Mouse (Mus musculus): ENCODE results near the gene Nop9. TPM values are rescaled to one million over a fixed set of nuclear protein-coding genes. Genes with fewer than 3 reads are reported as not detected.

Gene Nop9
- total and polyA plus RNA-seq, 3 experiments: 38.5 to 92.1 (median 89.1) TPM

DNA sequence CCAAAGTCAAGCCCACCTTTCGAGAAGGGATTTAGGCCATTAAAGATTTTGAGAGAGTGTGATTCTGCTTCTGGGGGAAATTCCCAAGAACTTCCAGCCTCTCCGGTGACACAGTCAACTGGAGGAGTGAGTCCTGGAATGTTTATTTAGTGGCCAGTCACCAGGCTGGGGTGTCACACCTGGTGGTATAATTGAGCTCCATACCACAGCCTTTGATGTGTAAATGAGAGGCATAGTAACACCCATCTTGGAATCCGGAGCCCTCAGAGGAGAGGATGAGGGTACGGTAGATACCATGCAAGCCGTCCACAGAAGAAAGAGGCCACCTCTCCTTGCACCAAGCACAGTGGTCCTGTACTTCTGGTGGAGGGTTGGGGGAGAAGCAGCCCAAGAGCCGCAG is 42.7 kb upstream of the Nop9 start (continued):
- TF ChIP-seq USF1 (IDR thresholded peaks at IDR 0.05; ENCODE audit: low read depth, low read length): no peak

DNA sequence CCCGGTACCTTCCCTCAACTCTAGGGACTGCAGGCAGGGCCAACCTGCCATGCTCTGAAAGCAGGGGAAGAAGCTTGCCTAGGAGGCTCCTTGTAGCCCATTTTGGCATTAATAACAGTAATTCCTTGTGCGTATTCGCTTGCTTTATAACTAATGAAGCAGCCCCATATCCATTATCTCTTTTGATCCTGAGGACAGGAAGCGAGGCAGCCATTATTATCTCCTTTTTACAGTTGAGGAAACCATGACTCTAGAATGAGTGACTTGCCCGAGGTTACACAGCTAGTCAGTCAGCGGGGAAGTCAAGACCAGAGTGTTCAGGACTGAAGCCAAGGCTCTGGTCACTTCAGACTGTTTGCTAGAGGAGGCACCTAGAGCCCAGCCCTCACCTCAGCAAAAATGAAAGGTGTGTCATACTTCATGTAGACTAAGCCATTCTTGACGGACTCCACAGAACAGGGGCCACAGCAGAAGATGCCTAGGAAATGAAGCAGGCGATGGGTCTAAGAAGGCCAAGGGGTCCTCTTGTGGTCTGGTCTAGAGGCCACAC is 39.4 kb upstream of the Nop9 start:
- H3K9ac ChIP-seq (ENCODE audit: insufficient read depth, low read depth): no peak overlapping the region

DNA sequence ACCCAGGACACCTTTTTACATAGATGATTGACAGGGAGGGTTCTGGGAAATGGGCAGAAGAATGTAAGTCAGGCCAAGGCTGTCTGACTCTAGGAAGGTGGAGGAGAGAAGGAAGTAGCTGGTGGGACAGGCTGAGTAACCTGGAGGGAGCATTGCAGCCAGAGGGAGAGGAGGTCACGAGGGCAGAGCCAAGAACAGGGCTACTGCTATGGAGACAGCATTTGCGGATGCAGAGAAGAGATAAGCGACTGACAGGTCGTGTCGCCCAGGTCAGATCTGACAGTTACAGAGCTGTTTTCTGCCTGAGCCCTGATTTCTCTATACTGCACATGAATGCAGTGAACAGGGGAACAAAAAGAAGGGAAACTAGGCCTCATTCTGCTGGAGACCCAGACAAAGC is 38.1 kb upstream of the Nop9 start:
- Histone ChIP-seq H3K4me1 (ENCODE audit: control insufficient read depth in 1 of 2, insufficient read depth in 2 of 2) (no peaks in the 10 kb centered on the region), H3K4me2 (ENCODE audit: insufficient read depth, low read depth, poor library complexity, severe bottlenecking) (no peak overlapping the region), H3K27me3 (replicated peaks) (peaks cover 2% of the 10 kb centered on the region), H3K4me3 (replicated peaks in 1 of 3; ENCODE audit: low read depth in 2 of 3, low read length in 2 of 3, poor library complexity in 1 of 3) (no peak overlapping the region), H3K9me3 (replicated peaks; ENCODE audit: low read length) (no peaks in the 10 kb centered on the region), H3K79me2 (replicated peaks; ENCODE audit: control insufficient read depth, extremely low read depth, insufficient read depth, poor library complexity, severe bottlenecking) (no peaks in the 10 kb centered on the region), H3K36me3 (replicated peaks in 1 of 2; ENCODE audit: control insufficient read depth in 1 of 2, insufficient read depth in 1 of 2, low read length in 1 of 2) (no peaks in the 10 kb centered on the region), H3K27ac (ENCODE audit: insufficient read depth, low read depth) (no peak overlapping the region), H3K9ac (ENCODE audit: insufficient read depth, low read depth) (no peak overlapping the region)
- TF ChIP-seq USF1 (IDR thresholded peaks at IDR 0.05; ENCODE audit: low read depth, low read length): no peak
- no peak for TF ChIP-seq MEF2A (IDR thresholded peaks at IDR 0.05; ENCODE audit: borderline replicate concordance, low read depth, low read length)
- TF ChIP-seq E2F4 (IDR thresholded peaks at IDR 0.05; ENCODE audit: insufficient replicate concordance, low read depth, low read length): no peak
- TF ChIP-seq MXI1 (IDR thresholded peaks at IDR 0.05; ENCODE audit: low read depth, low read length): no peak
- TF ChIP-seq ZMIZ1 (IDR thresholded peaks at IDR 0.05; ENCODE audit: low read depth, low read length): no peak
- TF ChIP-seq ZNF384 (IDR thresholded peaks at IDR 0.05; ENCODE audit: low read depth, low read length): no peak
- no peak for TF ChIP-seq IRF4 (IDR thresholded peaks at IDR 0.05; ENCODE audit: low read depth, low read length)
- TF ChIP-seq UBTF (IDR thresholded peaks at IDR 0.05; ENCODE audit: low read depth, low read length): no peak
- no peak for TF ChIP-seq MAX (IDR thresholded peaks at IDR 0.05; ENCODE audit: low read length)
- no peak for TF ChIP-seq CTCF (conservative IDR thresholded peaks at IDR 0.05 in 1 of 2, IDR thresholded peaks at IDR 0.05 in 1 of 2; ENCODE audit: low read depth in 2 of 2, low read length in 2 of 2)
- no peak for TF ChIP-seq NELFE (IDR thresholded peaks at IDR 0.05; ENCODE audit: low read depth, low read length)
- no peak for TF ChIP-seq BHLHE40 (IDR thresholded peaks at IDR 0.05; ENCODE audit: low read depth, low read length)
- no peak for TF ChIP-seq SMC3 (IDR thresholded peaks at IDR 0.05; ENCODE audit: low read depth, low read length)
- TF ChIP-seq MAFK (IDR thresholded peaks at IDR 0.05; ENCODE audit: insufficient replicate concordance, low read length): no peak
- TF ChIP-seq USF2 (conservative IDR thresholded peaks at IDR 0.05; ENCODE audit: low read depth, low read length): no peak
- TF ChIP-seq ZKSCAN1 (IDR thresholded peaks at IDR 0.05; ENCODE audit: borderline replicate concordance, low read depth, low read length): no peak
- no peak for TF ChIP-seq KAT2A (IDR thresholded peaks at IDR 0.05; ENCODE audit: insufficient replicate concordance, low read length)
- dilution Hi-C loops (cut with MboI; ENCODE audit: extremely low pct_ligation_motif_present, extremely low pct_unique_long_range_greater_than_20kb, low sequenced_read_pairs): no loop called here
- in situ Hi-C loops (cut with MboI; ENCODE audit: low pct_ligation_motif_present, low pct_unique_long_range_greater_than_20kb, low sequenced_read_pairs): no loop called here
- DNase-seq (ENCODE audit: extremely low read depth): no peak

More for the DNA sequence above, 39.4 kb upstream of the Nop9 start:
- in situ Hi-C loops (cut with MboI; ENCODE audit: low pct_ligation_motif_present, low pct_unique_long_range_greater_than_20kb, low sequenced_read_pairs): no loop called here
- H3K79me2 ChIP-seq (replicated peaks; ENCODE audit: control insufficient read depth, extremely low read depth, insufficient read depth, poor library complexity, severe bottlenecking): no peaks in the 10 kb centered on the region
- H3K4me1 ChIP-seq (ENCODE audit: control insufficient read depth in 1 of 2, insufficient read depth in 2 of 2): peaks cover 0 to under 1% of the 10 kb centered on the region in 2 experiments; a peak in 2 of 4 replicates
- H3K4me3 ChIP-seq (replicated peaks in 1 of 3; ENCODE audit: low read depth in 2 of 3, low read length in 2 of 3, poor library complexity in 1 of 3): no peak overlapping the region
- no peaks in the 10 kb centered on the region for H3K36me3 ChIP-seq (replicated peaks in 1 of 2; ENCODE audit: control insufficient read depth in 1 of 2, insufficient read depth in 1 of 2, low read length in 1 of 2)
- dilution Hi-C loops (cut with MboI; ENCODE audit: extremely low pct_ligation_motif_present, extremely low pct_unique_long_range_greater_than_20kb, low sequenced_read_pairs): no loop called here
- H3K27me3 ChIP-seq (replicated peaks): peaks cover 2% of the 10 kb centered on the region
- H3K9me3 ChIP-seq (replicated peaks; ENCODE audit: low read length): no peaks in the 10 kb centered on the region
- no peak for DNase-seq (ENCODE audit: extremely low read depth)
- TF ChIP-seq MEF2A (IDR thresholded peaks at IDR 0.05; ENCODE audit: borderline replicate concordance, low read depth, low read length): no peak
- no peak for TF ChIP-seq TBP (conservative IDR thresholded peaks at IDR 0.05; ENCODE audit: low read depth, low read length)
- TF ChIP-seq JUND (conservative IDR thresholded peaks at IDR 0.05; ENCODE audit: low read depth, low read length): no peak
- TF ChIP-seq CHD2 (IDR thresholded peaks at IDR 0.05; ENCODE audit: low read length): no peak
- no peak for TF ChIP-seq BHLHE40 (IDR thresholded peaks at IDR 0.05; ENCODE audit: low read depth, low read length)
- TF ChIP-seq GABPA (IDR thresholded peaks at IDR 0.05; ENCODE audit: insufficient replicate concordance, low read depth, low read length): no peak
- no peak overlapping the region for H3K4me2 ChIP-seq (ENCODE audit: insufficient read depth, low read depth, poor library complexity, severe bottlenecking)
- H3K27ac ChIP-seq (ENCODE audit: insufficient read depth, low read depth): no peak overlapping the region
